Mouse (Mus musculus): ENCODE results near the gene Ankrd63.

DNA sequence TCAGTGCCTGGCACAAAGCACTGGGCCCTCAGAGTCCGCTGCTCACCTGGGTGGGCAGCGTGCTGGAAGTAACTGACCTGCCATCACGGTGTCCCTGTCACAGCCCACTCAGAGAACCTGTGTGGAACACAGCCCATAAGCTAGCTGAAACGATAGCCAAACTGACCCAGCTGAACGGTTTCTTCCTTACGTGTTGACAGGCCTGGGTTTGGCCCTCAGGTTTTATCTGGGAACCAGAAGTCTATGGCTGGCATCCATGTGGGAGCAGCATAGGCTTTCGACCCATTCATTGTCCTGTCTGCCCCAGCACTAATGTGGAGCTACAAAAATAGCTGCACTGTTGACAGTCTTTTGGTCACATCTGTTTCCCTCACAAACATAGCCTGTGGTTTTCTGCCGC, 46.7 kb upstream of the Ankrd63 start:
- no peak for TF ChIP-seq NELFE (IDR thresholded peaks at IDR 0.05; ENCODE audit: low read depth, low read length)
- no peak for TF ChIP-seq CHD1 (IDR thresholded peaks at IDR 0.05; ENCODE audit: low read depth, low read length)
- TF ChIP-seq EP300 (IDR thresholded peaks at IDR 0.05; ENCODE audit: low read depth in 1 of 2, low read length in 2 of 2), result no peak
- no peak for TF ChIP-seq UBTF (IDR thresholded peaks at IDR 0.05; ENCODE audit: borderline replicate concordance, insufficient read depth, low read depth, low read length)
- TF ChIP-seq CTCF (IDR thresholded peaks at IDR 0.05 in 2 of 3, conservative IDR thresholded peaks at IDR 0.05 in 1 of 3; ENCODE audit: control insufficient read depth in 1 of 3, insufficient read depth in 1 of 3, low read depth in 2 of 3, low read length in 3 of 3, poor library complexity in 1 of 3, severe bottlenecking in 1 of 3), result no peak
- TF ChIP-seq CHD2 (IDR thresholded peaks at IDR 0.05; ENCODE audit: low read length), result no peak
- no peak for TF ChIP-seq MAFK (IDR thresholded peaks at IDR 0.05; ENCODE audit: borderline replicate concordance, low read depth, low read length)
- TF ChIP-seq POLR2A (IDR thresholded peaks at IDR 0.05; ENCODE audit: control insufficient read depth in 1 of 2, insufficient read depth in 1 of 2, low read depth in 1 of 2, low read length in 2 of 2, poor library complexity in 1 of 2), result no peak
- TF ChIP-seq MYC (IDR thresholded peaks at IDR 0.05; ENCODE audit: low read depth, low read length), result no peak
- no peak for TF ChIP-seq GATA1 (IDR thresholded peaks at IDR 0.05; ENCODE audit: low read depth, low read length)
- no peak for TF ChIP-seq MAX (IDR thresholded peaks at IDR 0.05; ENCODE audit: low read length)
- TF ChIP-seq HCFC1 (IDR thresholded peaks at IDR 0.05; ENCODE audit: low read depth, low read length), result no peak
- TF ChIP-seq BHLHE40 (IDR thresholded peaks at IDR 0.05; ENCODE audit: borderline replicate concordance, low read depth, low read length), result no peak
